Mouse (Mus musculus) activated CD4-positive, CD25-positive, alpha-beta regulatory T cell, adult 9 weeks (primary cell): Measurements from ENCODE around the gene Cfl2. TPM values are rescaled to one million over a fixed set of nuclear protein-coding genes. Genes with fewer than 3 reads are reported as not detected.

Experiments used
- polyA plus RNA-seq: library from polyadenylated mRNA; unstranded; fragments of 100-300 nt; shearing (Covaris generic); gene quantifications from one replicate; pipeline ENCODE4 v1.2.1, GENCODE M21; 2017

Gene Cfl2
- polyA plus RNA-seq, result 30.1 TPM

DNA sequence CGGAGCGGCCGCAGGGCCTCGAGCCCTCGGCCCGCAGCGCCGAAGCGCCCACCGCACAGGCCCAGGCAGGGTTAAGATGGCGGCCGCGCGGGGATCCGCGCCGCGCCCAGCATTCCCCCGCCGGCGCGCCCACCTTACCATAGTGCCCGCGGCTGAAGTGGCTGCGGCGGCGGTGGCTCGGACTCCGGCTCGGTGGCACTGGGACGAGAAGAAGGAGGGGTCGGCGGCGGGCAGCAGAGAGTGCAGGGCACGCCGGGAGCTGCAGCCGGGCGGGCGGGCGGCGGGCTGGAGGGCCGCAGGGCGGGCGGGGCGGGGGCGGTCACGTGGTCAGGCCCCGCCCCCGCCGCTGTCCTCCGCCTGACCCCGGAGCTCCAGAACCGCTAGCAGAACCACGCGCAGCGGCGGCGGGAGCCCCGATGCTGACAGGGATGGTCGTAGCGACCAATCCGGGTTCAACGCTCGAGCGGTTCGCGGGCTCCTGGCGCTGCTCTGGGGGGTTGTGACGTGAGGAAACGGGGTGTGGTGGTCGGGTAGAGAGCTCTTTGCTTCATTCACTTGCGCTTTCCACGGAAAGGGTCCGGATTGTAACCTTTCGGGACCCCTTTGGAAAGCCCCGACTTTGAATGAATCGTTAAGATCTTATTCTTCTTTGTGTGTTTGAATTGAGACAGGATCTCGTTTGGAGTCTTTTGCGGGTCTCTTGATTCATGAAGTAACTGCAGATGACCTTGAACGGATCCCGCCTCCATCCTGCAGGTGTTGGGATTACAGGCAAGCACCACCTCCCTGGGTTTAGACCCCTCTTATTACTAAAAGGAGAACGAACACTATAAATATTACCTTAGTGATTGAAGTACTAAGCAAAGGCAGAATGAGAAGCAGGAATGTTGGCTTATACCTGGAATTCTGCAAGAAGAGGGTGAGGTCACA, at the start of gene Cfl2:
TSS of gene Cfl2 (minus strand) at position 272 of the 930 bp plus-strand sequence.

Other genes starting within 250 kb of the Cfl2 start
- 171 TPM for gene Sptssa, start 206.3 kb downstream of the Cfl2 start, polyA plus RNA-seq
- 99.6 TPM for gene Eapp, start 167.0 kb downstream of the Cfl2 start, polyA plus RNA-seq
- 128 TPM for gene Snx6, start 67.2 kb downstream of the Cfl2 start, polyA plus RNA-seq
- gene Gm20403, start 123.7 kb upstream of the Cfl2 start, polyA plus RNA-seq, result not detected
- gene Baz1a, start 151.5 kb upstream of the Cfl2 start, polyA plus RNA-seq, result 16.3 TPM
- 19.3 TPM for gene 2700097O09Rik, start 217.2 kb upstream of the Cfl2 start, polyA plus RNA-seq
- gene Srp54a, start 217.4 kb upstream of the Cfl2 start, polyA plus RNA-seq, result 156 TPM